Mouse (Mus musculus): ENCODE measurements around the gene Ets2. TPM values are rescaled to one million over a fixed set of nuclear protein-coding genes. Genes with fewer than 3 reads are reported as not detected.

The Ets2 gene
- polyA plus RNA-seq, 1 experiment, result 11.2 TPM

DNA sequence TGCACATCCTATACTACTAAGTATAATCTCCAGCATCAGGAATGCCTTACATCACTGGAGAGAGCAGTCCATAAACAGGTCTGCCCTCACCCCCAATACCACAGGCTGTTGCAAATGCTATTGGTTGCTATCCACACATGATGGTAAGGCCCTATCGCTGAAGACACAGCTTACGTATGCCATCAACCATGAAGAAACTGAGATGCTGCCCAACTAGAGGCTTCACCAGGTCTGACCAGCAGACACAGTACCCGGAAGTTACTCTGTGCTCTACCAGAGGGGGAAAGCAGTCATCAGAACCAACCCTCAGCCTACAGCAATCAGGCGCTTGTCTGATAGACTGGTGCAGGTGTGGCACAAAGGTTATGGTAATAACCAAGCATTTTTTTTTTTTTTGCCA is 24.9 kb downstream of the Ets2 start:
- H3K4me3 ChIP-seq (ENCODE audit: insufficient read depth, low read length), result no peak overlapping the region
- no peak overlapping the region for H3K27ac ChIP-seq (ENCODE audit: insufficient read depth, low read depth, low read length)
- no peak for TF ChIP-seq POLR2A (IDR thresholded peaks at IDR 0.05; ENCODE audit: borderline replicate concordance, low read depth, low read length)
- no peak for TF ChIP-seq CTCF (IDR thresholded peaks at IDR 0.05; ENCODE audit: low read depth, low read length)
- H3K4me1 ChIP-seq (ENCODE audit: control insufficient read depth, insufficient read depth, low read length), result peaks cover 28% of the 10 kb centered on the region

DNA sequence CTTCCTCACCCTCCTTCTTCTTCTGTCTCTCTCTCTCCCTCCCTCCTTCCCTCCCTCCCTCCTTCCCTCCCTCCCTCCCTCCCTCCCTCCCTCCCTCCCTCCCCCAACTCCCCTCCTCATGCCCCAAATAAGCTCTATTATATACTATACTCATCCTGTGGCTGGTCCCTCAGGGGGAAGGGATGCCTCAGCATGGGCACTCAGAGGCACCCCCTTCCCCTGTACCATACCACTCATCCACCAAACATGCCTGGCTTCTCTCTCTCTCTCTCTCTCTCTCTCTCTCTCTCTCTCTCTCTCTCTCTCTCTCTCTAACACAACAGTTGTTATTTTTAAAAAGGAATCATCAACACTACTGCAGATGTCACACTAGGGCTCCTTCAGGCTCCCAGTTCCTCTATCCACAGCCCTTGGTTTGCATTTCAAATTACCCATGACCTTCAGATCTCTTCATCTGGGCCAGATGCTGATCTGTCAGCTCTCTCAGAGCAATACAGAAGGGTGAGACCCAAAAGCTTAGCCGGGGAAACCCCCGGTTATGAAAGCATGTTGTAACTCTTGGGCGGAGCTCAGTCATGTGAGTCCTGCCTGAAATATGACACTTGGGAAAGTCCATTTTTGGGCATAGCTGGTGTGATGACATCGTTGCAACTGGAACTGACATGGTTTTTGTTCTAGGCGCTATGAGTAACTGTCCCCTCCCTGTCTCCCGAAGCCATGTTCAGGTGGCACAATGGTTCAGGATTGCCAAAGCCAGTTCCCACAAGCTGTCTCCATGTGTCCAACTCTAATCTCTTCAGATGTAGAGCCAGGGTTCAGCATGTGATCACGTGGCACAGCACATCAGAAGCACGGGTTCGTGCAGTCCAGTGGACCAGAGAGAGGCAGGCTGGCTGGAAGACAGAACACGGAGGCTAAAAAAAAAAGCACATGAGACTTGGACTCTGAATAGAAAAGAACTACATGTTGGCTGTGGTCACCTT is 26.9 kb downstream of the Ets2 start:
- Histone ChIP-seq H3K4me1 (ENCODE audit: control insufficient read depth, insufficient read depth, low read length) (peaks cover 28% of the 10 kb centered on the region), H3K4me3 (ENCODE audit: insufficient read depth, low read length) (peak overlapping the region; percentile 37), H3K27ac (ENCODE audit: insufficient read depth, low read depth, low read length) (peak overlapping the region; percentile 63)
- TF ChIP-seq POLR2A (IDR thresholded peaks at IDR 0.05; ENCODE audit: borderline replicate concordance, low read depth, low read length) (no peak), CTCF (IDR thresholded peaks at IDR 0.05; ENCODE audit: low read depth, low read length) (no peak)

- peaks cover 25% of the 10 kb centered on the region for H3K4me1 ChIP-seq (ENCODE audit: control insufficient read depth, insufficient read depth, low read length)
- no peak overlapping the region for H3K27ac ChIP-seq (ENCODE audit: insufficient read depth, low read depth, low read length)
- TF ChIP-seq CTCF (IDR thresholded peaks at IDR 0.05; ENCODE audit: low read depth, low read length) (no peak), POLR2A (IDR thresholded peaks at IDR 0.05; ENCODE audit: borderline replicate concordance, low read depth, low read length) (no peak)
- no peak overlapping the region for H3K4me3 ChIP-seq (ENCODE audit: insufficient read depth, low read length)
These were observed 27.9 kb downstream of the Ets2 start for GRCm38 (mm10) chr16:95729775-95730174.

DNA sequence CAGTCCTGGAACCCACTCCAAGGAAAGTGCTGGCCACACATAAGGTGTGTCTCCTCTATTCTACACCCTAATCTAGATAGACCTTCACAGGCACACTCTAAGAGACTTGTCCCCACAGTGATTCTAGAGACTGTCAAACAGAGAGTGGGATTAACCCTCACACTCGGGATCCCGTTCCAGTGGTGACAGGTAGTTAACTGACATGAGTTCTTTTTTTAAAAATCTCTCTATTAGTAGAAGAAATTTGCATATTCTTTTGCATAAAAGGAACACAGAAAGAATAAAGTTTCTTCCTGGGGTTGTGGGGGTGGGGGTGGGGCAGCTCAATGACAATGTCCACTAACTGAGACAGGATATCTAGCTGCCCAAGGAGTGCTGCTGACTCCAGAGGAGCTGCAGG is 32.9 kb downstream of the Ets2 start:
- TF ChIP-seq POLR2A (IDR thresholded peaks at IDR 0.05; ENCODE audit: borderline replicate concordance, low read depth, low read length), result no peak
- Histone ChIP-seq H3K27ac (ENCODE audit: insufficient read depth, low read depth, low read length) (no peak overlapping the region), H3K4me1 (ENCODE audit: control insufficient read depth, insufficient read depth, low read length) (peaks cover 12% of the 10 kb centered on the region), H3K4me3 (ENCODE audit: insufficient read depth, low read length) (no peak overlapping the region)

- H3K4me1 ChIP-seq (ENCODE audit: control insufficient read depth, insufficient read depth, low read length), result peaks cover 5% of the 10 kb centered on the region
- no peak overlapping the region for H3K4me3 ChIP-seq (ENCODE audit: insufficient read depth, low read length)
- no peak overlapping the region for H3K27ac ChIP-seq (ENCODE audit: insufficient read depth, low read depth, low read length)
- TF ChIP-seq CTCF (IDR thresholded peaks at IDR 0.05; ENCODE audit: low read depth, low read length) (no peak), POLR2A (IDR thresholded peaks at IDR 0.05; ENCODE audit: borderline replicate concordance, low read depth, low read length) (no peak)
These were observed 34.2 kb downstream of the Ets2 start for GRCm38 (mm10) chr16:95736059-95736458.

- Histone ChIP-seq H3K4me1 (ENCODE audit: control insufficient read depth, insufficient read depth, low read length) (peaks cover under 1% of the 10 kb centered on the region), H3K27ac (ENCODE audit: insufficient read depth, low read depth, low read length) (no peak overlapping the region), H3K4me3 (ENCODE audit: insufficient read depth, low read length) (no peak overlapping the region)
- TF ChIP-seq CTCF (IDR thresholded peaks at IDR 0.05; ENCODE audit: low read depth, low read length), result no peak
- no peak for TF ChIP-seq POLR2A (IDR thresholded peaks at IDR 0.05; ENCODE audit: borderline replicate concordance, low read depth, low read length)
These were observed 34.6 kb downstream of the Ets2 start for GRCm38 (mm10) chr16:95736470-95736869.

DNA sequence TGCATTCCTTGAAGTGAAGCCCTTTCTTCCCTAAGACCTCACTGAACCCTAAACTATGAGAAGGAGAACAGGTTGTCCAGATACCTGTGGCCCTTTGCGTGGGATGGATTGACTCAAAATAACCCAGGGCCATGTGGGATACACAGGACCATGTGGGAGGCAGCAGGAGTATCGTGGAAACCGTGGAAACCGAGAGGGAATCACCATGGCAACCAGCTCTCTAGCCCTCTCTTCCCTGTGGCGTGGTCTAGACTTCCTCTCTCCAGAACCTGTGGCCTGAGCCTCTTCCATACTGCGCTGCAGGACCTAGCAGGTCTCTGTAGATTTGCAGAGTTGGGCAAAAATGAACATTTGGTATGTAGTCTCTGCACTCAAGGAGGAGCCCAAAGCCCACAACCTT is 37.6 kb downstream of the Ets2 start:
- Histone ChIP-seq H3K4me3 (ENCODE audit: insufficient read depth, low read length) (no peak overlapping the region), H3K27ac (ENCODE audit: insufficient read depth, low read depth, low read length) (no peak overlapping the region), H3K4me1 (ENCODE audit: control insufficient read depth, insufficient read depth, low read length) (peaks cover 4% of the 10 kb centered on the region; the same call in 1 of the 2 replicates)
- TF ChIP-seq POLR2A (IDR thresholded peaks at IDR 0.05; ENCODE audit: borderline replicate concordance, low read depth, low read length), result no peak
- TF ChIP-seq CTCF (IDR thresholded peaks at IDR 0.05; ENCODE audit: low read depth, low read length), result no peak

DNA sequence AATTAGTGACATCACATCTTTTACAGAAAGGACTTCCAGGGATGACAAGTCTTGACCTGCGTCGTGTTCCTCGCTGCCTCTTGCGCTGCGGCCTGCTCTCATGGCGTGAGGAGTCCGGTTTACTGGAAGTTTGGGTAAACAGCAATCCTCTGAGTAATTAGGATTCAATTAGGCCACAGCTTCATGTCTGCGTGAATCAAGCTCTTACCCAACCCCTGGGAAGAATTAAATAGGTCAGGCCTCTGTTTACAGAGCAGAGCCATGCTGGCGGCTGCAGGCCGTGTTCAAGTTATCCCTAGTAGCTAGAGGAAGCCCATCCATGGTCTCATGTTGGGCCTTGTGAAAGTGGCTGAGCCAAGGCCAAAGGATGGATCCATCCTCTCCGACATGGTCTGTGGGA is 39.5 kb downstream of the Ets2 start:
- no peak overlapping the region for H3K27ac ChIP-seq (ENCODE audit: insufficient read depth, low read depth, low read length)
- TF ChIP-seq CTCF (IDR thresholded peaks at IDR 0.05; ENCODE audit: low read depth, low read length) (no peak), POLR2A (IDR thresholded peaks at IDR 0.05; ENCODE audit: borderline replicate concordance, low read depth, low read length) (no peak)
- peaks cover 4% of the 10 kb centered on the region; the same call in 1 of the 2 replicates for H3K4me1 ChIP-seq (ENCODE audit: control insufficient read depth, insufficient read depth, low read length)
- no peak overlapping the region for H3K4me3 ChIP-seq (ENCODE audit: insufficient read depth, low read length)

GRCm38 (mm10) chr16:95741915-95742739 is 40.3 kb downstream of the Ets2 start:
- H3K4me3 ChIP-seq (ENCODE audit: insufficient read depth, low read length), result no peak overlapping the region
- no peak overlapping the region for H3K27ac ChIP-seq (ENCODE audit: insufficient read depth, low read depth, low read length)
- H3K4me1 ChIP-seq (ENCODE audit: control insufficient read depth, insufficient read depth, low read length), result peaks cover 4% of the 10 kb centered on the region; the same call in 1 of the 2 replicates
- TF ChIP-seq POLR2A (IDR thresholded peaks at IDR 0.05; ENCODE audit: borderline replicate concordance, low read depth, low read length), result no peak
- no peak for TF ChIP-seq CTCF (IDR thresholded peaks at IDR 0.05; ENCODE audit: low read depth, low read length)

DNA sequence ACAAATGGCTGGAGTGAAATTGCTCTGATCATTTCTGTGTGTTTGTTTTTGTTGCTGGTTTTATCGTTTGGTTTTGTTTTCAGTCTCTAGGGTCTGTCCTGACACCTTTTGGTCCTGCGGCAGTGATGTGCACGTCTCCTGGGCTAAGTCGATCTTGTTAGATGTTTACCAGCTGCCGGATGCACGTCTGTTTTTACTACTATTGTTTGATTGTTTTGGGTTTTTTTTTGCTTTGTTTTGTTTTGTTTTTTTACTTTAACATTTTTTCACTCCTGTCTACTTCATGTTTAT is 40.8 kb downstream of the Ets2 start:
- Histone ChIP-seq H3K27ac (ENCODE audit: insufficient read depth, low read depth, low read length) (no peak overlapping the region), H3K4me3 (ENCODE audit: insufficient read depth, low read length) (no peak overlapping the region), H3K4me1 (ENCODE audit: control insufficient read depth, insufficient read depth, low read length) (peaks cover 4% of the 10 kb centered on the region; the same call in 1 of the 2 replicates)
- TF ChIP-seq POLR2A (IDR thresholded peaks at IDR 0.05; ENCODE audit: borderline replicate concordance, low read depth, low read length) (no peak), CTCF (IDR thresholded peaks at IDR 0.05; ENCODE audit: low read depth, low read length) (no peak)

Data from bone marrow macrophage, adult 2 months (primary cell).